Mouse (Mus musculus): ENCODE measurements around the gene Igf2r. TPM values are rescaled to one million over a fixed set of nuclear protein-coding genes. Genes with fewer than 3 reads are reported as not detected.
A peak's percentile ranks its signal among the peaks of the same experiment; 100 is the strongest.
"Not testable (repeated sequence)": the region's sequence is repeated elsewhere in the genome, so short reads cannot be mapped to it uniquely, and the experiment has no call there.

Gene Igf2r
- polyA plus RNA-seq, 1 experiment from 2014 or later: 98.0 TPM

DNA sequence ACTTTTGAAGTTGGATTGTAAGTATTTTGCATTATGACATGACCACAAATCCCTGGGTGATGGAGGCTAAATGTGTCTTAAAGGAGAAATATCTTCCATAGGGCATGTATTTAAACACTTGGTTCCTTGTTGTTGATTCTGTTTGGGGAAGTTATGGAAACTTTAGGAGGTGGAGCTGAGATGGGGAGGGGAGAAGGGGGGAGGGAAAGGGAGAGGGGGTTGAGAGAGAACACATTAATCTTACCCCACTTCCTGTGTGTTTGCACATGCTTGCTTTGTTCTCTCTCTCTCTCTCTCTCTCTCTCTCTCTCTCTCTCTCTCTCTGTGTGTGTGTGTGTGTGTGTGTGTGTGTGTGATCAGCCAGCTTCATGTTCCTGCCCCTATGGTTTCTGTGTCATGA is 92.3 kb downstream of the Igf2r start:
- H3K27ac ChIP-seq (ENCODE audit: low read length): no peak overlapping the region
- ATAC-seq (replicated peaks; ENCODE audit: extremely low read depth, insufficient read depth, low FRiP score): no peak
- H3K27me3 ChIP-seq (ENCODE audit: control insufficient read depth, insufficient read depth, low read length): no peaks in the 10 kb centered on the region
- no peak overlapping the region for H3K9ac ChIP-seq (ENCODE audit: low read length)
- no peaks in the 10 kb centered on the region for H3K9me3 ChIP-seq (replicated peaks; ENCODE audit: control insufficient read depth, low read length)
- H3K4me3 ChIP-seq (ENCODE audit: low read length): no peak overlapping the region
- H3K4me1 ChIP-seq (ENCODE audit: control insufficient read depth, insufficient read depth, low read length): no peaks in the 10 kb centered on the region; the same call in 1 of the 2 replicates
- H3K4me2 ChIP-seq (ENCODE audit: low read depth, low read length): no peak overlapping the region
- peaks cover 17% of the 10 kb centered on the region for H3K36me3 ChIP-seq (ENCODE audit: control insufficient read depth, insufficient read depth)

- Histone ChIP-seq H3K4me1 (ENCODE audit: control insufficient read depth, insufficient read depth, low read length) (no peaks in the 10 kb centered on the region; the same call in 1 of the 2 replicates), H3K36me3 (ENCODE audit: control insufficient read depth, insufficient read depth) (peaks cover 8% of the 10 kb centered on the region; the same call in 1 of the 2 replicates), H3K4me3 (ENCODE audit: low read length) (no peak within 1 kb of the TSS), H3K27me3 (ENCODE audit: control insufficient read depth, insufficient read depth, low read length) (no peaks in the 10 kb centered on the region), H3K9me3 (replicated peaks; ENCODE audit: control insufficient read depth, low read length) (no peaks in the 10 kb centered on the region), H3K4me2 (ENCODE audit: low read depth, low read length) (no peak within 1 kb of the TSS), H3K9ac (ENCODE audit: low read length) (no peak within 1 kb of the TSS), H3K27ac (ENCODE audit: low read length) (no peak within 1 kb of the TSS)
- no peak for ATAC-seq (replicated peaks; ENCODE audit: extremely low read depth, insufficient read depth, low FRiP score)
- 71% methylated on average over 7 of the region's 7 CpGs for WGBS
These were observed 93.8 kb downstream of the Igf2r start, which contains the start of gene Slc22a1 for GRCm38 (mm10) chr17:12675646-12676045. Gene Slc22a1, minus strand, starts transcription at chr17:12675829.

DNA sequence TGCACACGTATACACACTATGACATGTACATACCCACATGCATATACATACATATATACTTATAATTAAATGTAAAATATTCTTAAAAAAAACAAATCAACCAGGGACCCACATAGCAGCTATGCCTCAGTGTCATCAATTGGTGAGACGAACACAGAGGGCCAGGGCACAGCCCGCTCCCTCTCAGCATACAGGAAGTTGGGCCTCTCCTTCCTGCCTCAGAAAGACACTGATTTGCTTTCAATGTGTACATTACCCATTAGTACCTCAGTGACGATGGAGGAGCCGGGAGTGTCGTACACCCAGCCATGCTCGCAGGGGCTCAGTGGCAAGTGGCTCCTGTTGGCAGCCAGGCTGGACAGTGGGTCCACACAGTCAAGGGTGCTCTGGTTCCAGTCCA is 94.5 kb downstream of the Igf2r start:
- WGBS: 75% methylated on average over 7 of the region's 7 CpGs
- H3K4me1 ChIP-seq (ENCODE audit: control insufficient read depth, insufficient read depth, low read length); H3K4me2 ChIP-seq (ENCODE audit: low read depth, low read length); H3K27me3 ChIP-seq (ENCODE audit: control insufficient read depth, insufficient read depth, low read length); ATAC-seq (replicated peaks; ENCODE audit: extremely low read depth, insufficient read depth, low FRiP score); H3K9me3 ChIP-seq (replicated peaks; ENCODE audit: control insufficient read depth, low read length); H3K36me3 ChIP-seq (ENCODE audit: control insufficient read depth, insufficient read depth); H3K27ac ChIP-seq (ENCODE audit: low read length); H3K9ac ChIP-seq (ENCODE audit: low read length); H3K4me3 ChIP-seq (ENCODE audit: low read length): not testable (repeated sequence)

DNA sequence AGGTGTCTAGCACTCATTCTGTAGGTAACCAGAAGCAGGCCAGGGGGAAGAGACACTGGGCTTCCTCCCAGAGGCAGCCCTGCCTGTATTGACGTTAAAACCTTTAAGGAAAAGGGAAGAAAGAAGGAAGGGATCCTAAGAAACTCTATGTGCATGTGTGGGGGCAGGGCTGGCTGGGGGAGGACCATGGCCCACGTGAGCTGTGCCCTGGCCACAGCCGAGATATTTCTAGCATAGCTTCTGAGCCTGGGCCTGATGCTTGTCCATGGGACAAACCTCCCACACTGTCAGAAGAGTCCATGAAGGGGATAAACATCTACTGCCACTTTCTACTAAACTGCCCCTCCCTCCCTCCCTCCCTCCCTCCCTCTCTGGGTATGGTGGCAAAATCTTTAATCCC is 95.6 kb downstream of the Igf2r start:
- Histone ChIP-seq H3K9ac (ENCODE audit: low read length) (no peak overlapping the region), H3K36me3 (ENCODE audit: control insufficient read depth, insufficient read depth) (no peaks in the 10 kb centered on the region), H3K27me3 (ENCODE audit: control insufficient read depth, insufficient read depth, low read length) (no peaks in the 10 kb centered on the region), H3K4me2 (ENCODE audit: low read depth, low read length) (no peak overlapping the region), H3K4me3 (ENCODE audit: low read length) (no peak overlapping the region), H3K27ac (ENCODE audit: low read length) (no peak overlapping the region), H3K4me1 (ENCODE audit: control insufficient read depth, insufficient read depth, low read length) (peaks cover 11% of the 10 kb centered on the region), H3K9me3 (replicated peaks; ENCODE audit: control insufficient read depth, low read length) (no peaks in the 10 kb centered on the region)
- 60% methylated on average over 3 of the region's 3 CpGs for WGBS
- no peak for ATAC-seq (replicated peaks; ENCODE audit: extremely low read depth, insufficient read depth, low FRiP score)

GRCm38 (mm10) chr17:12672285-12672790 is 97.1 kb downstream of the Igf2r start:
- Histone ChIP-seq H3K9me3 (replicated peaks; ENCODE audit: control insufficient read depth, low read length) (no peaks in the 10 kb centered on the region), H3K36me3 (ENCODE audit: control insufficient read depth, insufficient read depth) (no peaks in the 10 kb centered on the region), H3K9ac (ENCODE audit: low read length) (no peak overlapping the region), H3K4me2 (ENCODE audit: low read depth, low read length) (no peak overlapping the region), H3K27me3 (ENCODE audit: control insufficient read depth, insufficient read depth, low read length) (no peaks in the 10 kb centered on the region), H3K4me1 (ENCODE audit: control insufficient read depth, insufficient read depth, low read length) (peaks cover 16% of the 10 kb centered on the region), H3K4me3 (ENCODE audit: low read length) (no peak overlapping the region), H3K27ac (ENCODE audit: low read length) (no peak overlapping the region)
- no peak for ATAC-seq (replicated peaks; ENCODE audit: extremely low read depth, insufficient read depth, low FRiP score)
- WGBS: 78% methylated on average over 7 of the region's 7 CpGs

DNA sequence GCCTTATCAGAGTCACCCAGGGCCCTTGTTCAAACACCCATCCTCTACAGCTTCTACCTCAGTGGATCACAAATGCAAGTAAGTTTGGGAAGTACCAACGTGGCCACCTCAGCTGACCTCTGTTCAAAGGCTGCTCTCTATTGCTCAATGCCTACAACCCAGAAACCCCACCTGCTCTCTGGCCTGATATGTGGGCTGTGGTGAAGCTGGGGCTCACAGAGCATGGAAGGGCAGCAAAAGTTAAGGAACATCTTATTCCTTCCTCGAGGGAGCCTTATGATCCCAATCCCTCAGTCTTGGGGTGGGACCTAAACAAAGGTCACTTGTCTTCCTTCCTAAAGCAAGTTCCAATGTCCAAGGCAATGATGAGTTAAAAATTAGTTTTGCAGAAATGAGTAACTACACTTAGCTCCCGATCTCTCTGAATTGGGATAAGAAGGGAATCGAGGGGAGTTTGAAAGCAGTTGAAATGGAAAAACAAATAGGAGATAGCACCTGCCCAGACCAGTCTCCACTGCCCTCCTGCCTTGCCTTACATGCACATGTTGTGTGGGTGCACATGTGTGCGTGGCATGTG is 98.3 kb downstream of the Igf2r start:
- peaks cover 16% of the 10 kb centered on the region for H3K4me1 ChIP-seq (ENCODE audit: control insufficient read depth, insufficient read depth, low read length)
- no peak overlapping the region for H3K9ac ChIP-seq (ENCODE audit: low read length)
- no peaks in the 10 kb centered on the region for H3K27me3 ChIP-seq (ENCODE audit: control insufficient read depth, insufficient read depth, low read length)
- no peaks in the 10 kb centered on the region for H3K36me3 ChIP-seq (ENCODE audit: control insufficient read depth, insufficient read depth)
- WGBS: 80% methylated on average over 5 of the region's 5 CpGs
- H3K9me3 ChIP-seq (replicated peaks; ENCODE audit: control insufficient read depth, low read length): no peaks in the 10 kb centered on the region
- no peak overlapping the region for H3K4me3 ChIP-seq (ENCODE audit: low read length)
- H3K4me2 ChIP-seq (ENCODE audit: low read depth, low read length): no peak overlapping the region
- ATAC-seq (replicated peaks; ENCODE audit: extremely low read depth, insufficient read depth, low FRiP score): no peak
- H3K27ac ChIP-seq (ENCODE audit: low read length): no peak overlapping the region

DNA sequence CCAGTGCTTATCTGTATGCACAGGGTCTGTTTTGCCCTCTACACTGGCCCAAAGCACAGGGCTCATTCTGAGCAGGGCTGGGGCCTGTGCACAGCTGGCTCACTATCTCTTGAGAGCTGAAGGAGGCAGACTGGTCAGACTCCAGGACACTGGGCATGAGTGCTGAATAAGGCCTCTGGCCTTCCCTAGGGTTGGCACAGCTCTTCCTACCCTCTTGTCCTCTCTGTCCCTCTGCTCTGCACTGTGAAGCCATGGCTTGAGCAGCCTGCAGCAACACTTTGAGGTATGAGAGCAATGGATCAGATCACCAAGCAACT is 100.1 kb downstream of the Igf2r start:
- ATAC-seq (replicated peaks; ENCODE audit: extremely low read depth, insufficient read depth, low FRiP score): no peak

GRCm38 (mm10) chr17:12668478-12669362 is 100.7 kb downstream of the Igf2r start:
- Histone ChIP-seq H3K4me1 (ENCODE audit: control insufficient read depth, insufficient read depth, low read length) (peaks cover 19% of the 10 kb centered on the region), H3K36me3 (ENCODE audit: control insufficient read depth, insufficient read depth) (no peaks in the 10 kb centered on the region), H3K4me3 (ENCODE audit: low read length) (no peak overlapping the region), H3K4me2 (ENCODE audit: low read depth, low read length) (no peak overlapping the region), H3K27ac (ENCODE audit: low read length) (peak overlapping the region; percentile 65), H3K9me3 (replicated peaks; ENCODE audit: control insufficient read depth, low read length) (no peaks in the 10 kb centered on the region), H3K9ac (ENCODE audit: low read length) (0 out of 2 replicates have a peak overlapping the region, but pooled peaks have one; percentile 30), H3K27me3 (ENCODE audit: control insufficient read depth, insufficient read depth, low read length) (no peaks in the 10 kb centered on the region)
- ATAC-seq (replicated peaks; ENCODE audit: extremely low read depth, insufficient read depth, low FRiP score): 0 out of 2 replicates have a peak, but pooled peaks have one; percentile 21
- 22% methylated on average over 7 of the region's 7 CpGs for WGBS

More for the DNA sequence above, 100.1 kb downstream of the Igf2r start:
- Histone ChIP-seq H3K4me3 (ENCODE audit: low read length) (no peak overlapping the region), H3K4me1 (ENCODE audit: control insufficient read depth, insufficient read depth, low read length) (peaks cover 16% of the 10 kb centered on the region), H3K27ac (ENCODE audit: low read length) (peak overlapping the region; percentile 65), H3K36me3 (ENCODE audit: control insufficient read depth, insufficient read depth) (no peaks in the 10 kb centered on the region), H3K4me2 (ENCODE audit: low read depth, low read length) (no peak overlapping the region), H3K9ac (ENCODE audit: low read length) (0 out of 2 replicates have a peak overlapping the region, but pooled peaks have one; percentile 30), H3K9me3 (replicated peaks; ENCODE audit: control insufficient read depth, low read length) (no peaks in the 10 kb centered on the region), H3K27me3 (ENCODE audit: control insufficient read depth, insufficient read depth, low read length) (no peaks in the 10 kb centered on the region)

GRCm38 (mm10) chr17:12664156-12664555 is 105.3 kb downstream of the Igf2r start:
- WGBS: 69% methylated on average over 8 of the region's 8 CpGs
- no peak overlapping the region for H3K4me2 ChIP-seq (ENCODE audit: low read depth, low read length)
- H3K4me3 ChIP-seq (ENCODE audit: low read length): no peak overlapping the region
- H3K4me1 ChIP-seq (ENCODE audit: control insufficient read depth, insufficient read depth, low read length): peaks cover 10% of the 10 kb centered on the region
- no peak for ATAC-seq (replicated peaks; ENCODE audit: extremely low read depth, insufficient read depth, low FRiP score)
- H3K9ac ChIP-seq (ENCODE audit: low read length): no peak overlapping the region
- no peaks in the 10 kb centered on the region for H3K36me3 ChIP-seq (ENCODE audit: control insufficient read depth, insufficient read depth)
- H3K27ac ChIP-seq (ENCODE audit: low read length): no peak overlapping the region
- no peaks in the 10 kb centered on the region for H3K27me3 ChIP-seq (ENCODE audit: control insufficient read depth, insufficient read depth, low read length)
- no peaks in the 10 kb centered on the region for H3K9me3 ChIP-seq (replicated peaks; ENCODE audit: control insufficient read depth, low read length)

Data from heart, embryonic 16.5 days (tissue).